Mouse (Mus musculus) liver, adult 2 months (tissue): ENCODE measurements around the gene Tmem108.

Experiments used
- CTCF ChIP-seq: fragments of 200-500 bp; IDR thresholded peaks from 2 replicates; pipeline ENCODE4 v1.5.1; 2011; ENCODE audit warnings: low read depth, low read length, control low read depth
- POLR2A ChIP-seq: fragments of 200-500 bp; IDR thresholded peaks from 2 replicates; pipeline ENCODE4 v1.6.1; 2011; ENCODE audit warnings: low read length, control low read depth; ENCODE audit not compliant: insufficient read depth; ENCODE audit errors: extremely low read depth

- no peak for TF ChIP-seq CTCF
- TF ChIP-seq POLR2A, result no peak
Measured at GRCm38 (mm10) chr9:103506968-103507584, 254.6 kb downstream of the Tmem108 start.
